Mouse (Mus musculus) forebrain, embryonic 13.5 days (tissue): ENCODE results near the gene Asb16. TPM values are rescaled to one million over a fixed set of nuclear protein-coding genes. Genes with fewer than 3 reads are reported as not detected.

Experiments
- microRNA-seq: library from miRNA; unstranded; fragments of <30 nt; microRNA quantifications from one replicate; pipeline ENCODE4, GENCODE M21; 2016
- polyA plus RNA-seq: library from polyadenylated mRNA; unstranded; fragments of >200 nt; fragmentation: Nextera tagmentation; extraction: Ambion mirVana; gene quantifications from 2 replicates; pipeline ENCODE4 v1.2.1, GENCODE M21; 2015

The Asb16 gene
- polyA plus RNA-seq, 1 experiment from 2014 or later = not detected

Small RNA genes lying within 50 kb of the gene (microRNA-seq; reads per million reads assigned to microRNA genes)
- 3.2 reads per million, percentile 6 among the genes with 10 or more reads in this experiment for gene Mir8101

Other genes with a start within 250 kb of the Asb16 start
- gene Mpp3, start 240.3 kb upstream of the Asb16 start, polyA plus RNA-seq = 40.8 and 41.0 TPM in 2 replicates
- 0.27 and 0.31 TPM in 2 replicates for gene Cd300lg, start 227.2 kb upstream of the Asb16 start, polyA plus RNA-seq
- 19.8 and 22.0 TPM in 2 replicates for gene Mpp2, start 180.2 kb upstream of the Asb16 start, polyA plus RNA-seq
- gene Ppy, start 167.4 kb upstream of the Asb16 start, polyA plus RNA-seq = not detected in 2 replicates
- gene Pyy, start 160.9 kb upstream of the Asb16 start, polyA plus RNA-seq = not detected in 2 replicates
- not detected in 2 replicates for gene Nags, start 123.2 kb upstream of the Asb16 start, polyA plus RNA-seq
- 35.6 and 39.0 TPM in 2 replicates for gene Tmem101, start 112.3 kb upstream of the Asb16 start, polyA plus RNA-seq
- gene Lsm12, start 83.4 kb upstream of the Asb16 start, polyA plus RNA-seq = 155 and 158 TPM in 2 replicates
- 21.5 and 25.6 TPM in 2 replicates for gene G6pc3, start 79.1 kb upstream of the Asb16 start, polyA plus RNA-seq
- 88.2 TPM in 2 replicates for gene Hdac5, start 38.6 kb upstream of the Asb16 start, polyA plus RNA-seq
- gene BC030867, start 19.9 kb upstream of the Asb16 start, polyA plus RNA-seq = 11.0 and 13.7 TPM in 2 replicates
- gene Tmub2, start 16.2 kb downstream of the Asb16 start, polyA plus RNA-seq = 63.2 and 69.6 TPM in 2 replicates
- gene Atxn7l3, start 27.9 kb downstream of the Asb16 start, polyA plus RNA-seq = 21.8 and 22.7 TPM in 2 replicates
- 96.1 and 98.8 TPM in 2 replicates for gene Ubtf, start 51.0 kb downstream of the Asb16 start, polyA plus RNA-seq
- 2.6 and 6.5 TPM in 2 replicates for gene Slc4a1, start 97.5 kb downstream of the Asb16 start, polyA plus RNA-seq
- gene Rundc3a, start 124.7 kb downstream of the Asb16 start, polyA plus RNA-seq = 93.9 and 94.8 TPM in 2 replicates
- gene Slc25a39, start 139.2 kb downstream of the Asb16 start, polyA plus RNA-seq = 157 and 159 TPM in 2 replicates
- gene Grn, start 161.6 kb downstream of the Asb16 start, polyA plus RNA-seq = 49.5 and 53.9 TPM in 2 replicates
- gene Fam171a2, start 178.9 kb downstream of the Asb16 start, polyA plus RNA-seq = 8.5 and 9.3 TPM in 2 replicates
- 2.9 and 3.8 TPM in 2 replicates for gene Itga2b, start 201.4 kb downstream of the Asb16 start, polyA plus RNA-seq